Mouse (Mus musculus) midbrain, embryonic 11.5 days (tissue): Measurements from ENCODE around the gene Mrgprg. TPM values are rescaled to one million over a fixed set of nuclear protein-coding genes. Genes with fewer than 3 reads are reported as not detected.

ENCODE experiments used
- ATAC-seq: fragments of 200-750 bp; cut with Nextera tagmentation; 2 replicates; pipeline ENCODE4 v1.8.0; 2017; ENCODE audit warnings: moderate TSS enrichment, moderate library complexity; ENCODE audit not compliant: low FRiP score
- DNase-seq: peaks from one replicate; pipeline ENCODE4 v3.0.0; 2015; ENCODE audit warnings: low spot score; ENCODE audit errors: missing footprints
- H3K27ac ChIP-seq: fragments of 300-500 bp; sonication (generic); 2 replicates; pipeline ENCODE4 v1.5.1; 2014; ENCODE audit warnings: low read depth, low read length
- H3K27me3 ChIP-seq: fragments of 300-500 bp; sonication (generic); 2 replicates; pipeline ENCODE4 v1.6.1; 2014; ENCODE audit warnings: mild to moderate bottlenecking, low read length, moderate library complexity, mixed read lengths; ENCODE audit not compliant: control insufficient read depth, insufficient read depth
- H3K36me3 ChIP-seq: fragments of 300-500 bp; sonication (generic); 2 replicates; pipeline ENCODE4 v1.6.1; 2014; ENCODE audit warnings: mild to moderate bottlenecking, low read length, moderate library complexity, mixed read lengths; ENCODE audit not compliant: control insufficient read depth, insufficient read depth
- H3K4me1 ChIP-seq: fragments of 300-500 bp; sonication (generic); 2 replicates; pipeline ENCODE4 v1.6.1; 2014; ENCODE audit warnings: low read length; ENCODE audit not compliant: control insufficient read depth, insufficient read depth
- H3K4me2 ChIP-seq: fragments of 300-500 bp; sonication (generic); 2 replicates; pipeline ENCODE4 v1.6.1; 2014; ENCODE audit warnings: mild to moderate bottlenecking, moderate library complexity
- H3K4me3 ChIP-seq: fragments of 300-500 bp; sonication (generic); 2 replicates; pipeline ENCODE4 v1.5.1; 2014; ENCODE audit warnings: low read depth, low read length
- H3K9ac ChIP-seq: fragments of 300-500 bp; sonication (generic); 2 replicates; pipeline ENCODE4 v1.6.1; 2014; ENCODE audit warnings: low read length
- H3K9me3 ChIP-seq: fragments of 300-500 bp; sonication (generic); 2 replicates; pipeline ENCODE4 v1.6.1; 2016; ENCODE audit warnings: low read length; ENCODE audit not compliant: control insufficient read depth
- WGBS: fragments of 180-500 bp; shearing (Covaris S2); extraction: QIAGEN DNeasy Blood & Tissue Kit; methylation state at CpG from one replicate; pipeline ENCODE4 v1.1.7; 2014; 5-methylcytosine and 5-hydroxymethylcytosine counted together
- polyA plus RNA-seq: library from polyadenylated mRNA; unstranded; fragments of >200 nt; fragmentation: Nextera tagmentation; extraction: Ambion mirVana; gene quantifications from 2 replicates; pipeline ENCODE4 v1.2.1, GENCODE M21; 2014

The Mrgprg gene
- polyA plus RNA-seq, 1 experiment from 2014 or later: not detected

DNA sequence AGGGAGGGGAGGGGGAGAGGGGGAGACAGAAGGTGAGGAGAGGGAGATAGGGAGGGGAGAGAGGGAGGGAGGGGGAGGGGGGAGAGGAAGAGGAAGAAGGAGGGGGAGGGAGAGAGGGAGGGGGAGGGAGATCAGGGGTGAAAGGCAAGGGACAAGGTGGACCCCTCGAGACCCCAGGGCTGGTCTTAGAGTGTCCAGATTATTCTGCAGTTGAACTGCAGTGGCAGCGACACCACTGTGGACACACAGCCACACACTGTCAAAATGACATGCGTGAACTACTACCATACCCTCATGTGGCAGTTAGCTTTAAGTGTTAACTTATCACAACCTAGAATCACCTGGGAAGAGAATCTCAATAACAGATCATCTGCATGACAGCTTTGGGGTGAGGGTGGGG is 17.7 kb downstream of the Mrgprg start:
- no peak overlapping the region for H3K4me2 ChIP-seq
- H3K4me1 ChIP-seq: peaks cover 6% of the 10 kb centered on the region
- no peak overlapping the region for H3K4me3 ChIP-seq
- DNase-seq (no peak), ATAC-seq (peak; percentile 33; the same call in 1 of the 2 replicates)
- H3K9ac ChIP-seq: no peak overlapping the region
- H3K36me3 ChIP-seq: no peaks in the 10 kb centered on the region
- H3K9me3 ChIP-seq: no peaks in the 10 kb centered on the region
- H3K27me3 ChIP-seq: no peaks in the 10 kb centered on the region
- 69% methylated on average over 3 of the region's 3 CpGs for WGBS
- no peak overlapping the region for H3K27ac ChIP-seq

DNA sequence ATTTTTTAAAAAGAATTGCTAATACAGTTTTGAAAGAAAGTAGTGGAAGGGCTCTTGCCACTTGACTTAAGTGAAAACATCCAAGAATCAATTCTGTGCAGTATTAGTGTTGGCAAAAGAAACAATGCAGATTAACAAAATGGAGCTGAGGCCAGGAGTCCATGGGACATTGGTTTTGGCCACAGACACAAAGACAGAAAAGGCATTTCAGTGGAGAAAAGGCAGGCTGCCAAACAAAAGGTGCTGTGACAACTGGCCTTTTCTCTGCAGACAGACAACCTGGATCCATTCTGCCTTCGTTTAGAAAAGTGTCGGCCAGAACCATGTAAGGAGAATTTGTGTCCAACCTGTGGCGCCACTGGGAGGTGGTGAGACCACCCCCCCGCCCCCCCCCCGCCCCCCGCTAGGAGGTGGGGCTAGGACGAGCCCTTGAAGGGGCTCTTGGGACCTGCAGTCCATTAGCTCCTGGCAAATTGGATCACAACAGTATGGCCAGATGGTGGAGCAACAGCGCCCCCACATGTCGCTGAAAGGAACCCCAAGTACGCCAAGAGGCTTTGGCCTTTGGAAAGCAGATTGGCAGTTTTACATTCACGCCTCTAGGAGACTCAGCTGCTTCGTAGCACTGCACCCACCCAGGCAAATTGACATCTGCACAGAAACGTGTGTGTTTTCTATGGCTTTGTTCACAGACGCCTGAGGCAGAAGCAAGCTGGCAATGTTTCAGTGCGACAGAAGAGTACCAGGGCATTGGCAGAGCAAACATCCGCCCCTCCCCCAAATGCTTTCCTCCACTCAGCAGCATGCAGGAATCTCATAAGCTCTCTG is 18.5 kb downstream of the Mrgprg start:
- ATAC-seq (peak; percentile 82), DNase-seq (peak; percentile 99)

DNA sequence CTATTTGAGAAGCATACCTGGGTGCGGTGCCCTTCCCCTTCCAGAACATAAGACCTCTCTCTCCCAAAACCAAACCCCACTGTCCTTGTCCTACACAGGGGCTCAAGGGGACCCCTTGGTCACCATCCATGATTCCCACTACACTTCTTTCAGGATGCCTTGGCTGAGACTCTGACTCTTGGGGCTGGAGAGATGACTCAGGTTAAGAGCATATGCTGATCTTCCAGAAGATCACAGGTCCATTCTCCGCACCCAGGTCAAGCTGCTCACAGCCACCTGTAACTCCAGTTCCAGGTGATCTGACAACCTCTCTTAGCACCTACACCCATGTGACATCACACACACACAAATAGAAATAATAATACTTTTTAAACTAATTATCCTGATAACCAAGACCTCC is 26.1 kb downstream of the Mrgprg start:
- Histone ChIP-seq H3K27ac (no peak overlapping the region), H3K27me3 (peaks cover 2% of the 10 kb centered on the region; the same call in 1 of the 2 replicates), H3K4me2 (peak overlapping the region; percentile 91), H3K9ac (peak overlapping the region; percentile 87), H3K9me3 (no peaks in the 10 kb centered on the region), H3K36me3 (no peaks in the 10 kb centered on the region), H3K4me1 (peaks cover 19% of the 10 kb centered on the region), H3K4me3 (peak overlapping the region; percentile 59)
- WGBS: 28% methylated on average over 2 of the region's 2 CpGs
- DNase-seq: no peak
- no peak; the same call in 1 of the 2 replicates for ATAC-seq

More for the DNA sequence above, 18.5 kb downstream of the Mrgprg start:
- H3K9me3 ChIP-seq: no peaks in the 10 kb centered on the region
- peak overlapping the region; percentile 32 for H3K4me2 ChIP-seq
- H3K4me1 ChIP-seq: peaks cover 6% of the 10 kb centered on the region
- no peak overlapping the region; the same call in 1 of the 2 replicates for H3K9ac ChIP-seq
- no peaks in the 10 kb centered on the region for H3K27me3 ChIP-seq
- no peak overlapping the region for H3K4me3 ChIP-seq
- H3K36me3 ChIP-seq: no peaks in the 10 kb centered on the region
- H3K27ac ChIP-seq: no peak overlapping the region
- 6% methylated on average over 12 of the region's 16 CpGs for WGBS

DNA sequence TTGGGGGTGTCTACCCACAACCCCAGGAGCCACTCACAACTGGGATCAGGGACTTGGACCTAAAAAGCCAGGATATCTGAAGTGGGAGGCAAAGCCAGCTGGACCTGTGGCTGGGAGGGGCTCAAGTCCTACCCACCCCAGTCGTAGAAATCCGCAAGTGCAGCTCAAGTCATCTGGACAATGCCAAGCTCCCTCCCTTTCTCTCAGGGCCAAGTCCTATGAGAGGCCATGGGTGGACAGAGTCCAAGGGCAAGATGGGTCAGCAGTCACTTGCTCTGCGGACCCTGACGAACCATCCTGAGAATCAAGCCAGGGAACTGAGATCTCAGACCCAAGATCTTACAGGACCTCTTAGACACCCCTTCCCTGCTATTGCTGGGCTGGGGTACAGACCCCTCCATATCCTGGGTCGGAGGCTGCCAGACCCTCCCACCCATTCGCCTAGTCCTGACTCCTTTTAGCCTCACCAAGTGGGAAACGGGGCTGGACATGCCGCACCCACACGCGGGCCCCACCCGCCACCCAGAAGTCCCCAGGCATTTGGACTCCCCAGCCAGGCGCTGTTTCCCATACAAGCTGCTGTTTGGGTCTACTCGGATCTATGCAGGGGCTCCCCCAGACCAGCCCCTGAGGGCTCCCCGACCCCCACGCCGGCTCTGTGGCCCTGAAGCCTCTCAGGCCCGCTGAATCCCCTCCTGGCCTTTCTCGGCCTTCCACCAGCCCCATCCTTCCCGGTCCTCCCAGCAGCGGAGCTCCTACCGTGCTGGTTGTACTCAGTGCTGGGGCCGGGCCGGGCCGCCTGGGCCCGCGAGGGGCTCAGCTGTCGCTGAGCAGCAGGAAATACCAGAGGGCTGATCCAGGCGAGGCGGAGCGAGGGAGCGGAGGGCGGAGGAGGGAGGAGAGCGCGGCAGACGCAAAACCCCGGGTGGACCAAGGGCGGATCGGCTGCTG is 27.0 kb downstream of the Mrgprg start:
- Histone ChIP-seq H3K9ac (peak overlapping the region; percentile 87), H3K4me2 (peak overlapping the region; percentile 91), H3K27me3 (peaks cover 2% of the 10 kb centered on the region; the same call in 1 of the 2 replicates), H3K36me3 (no peaks in the 10 kb centered on the region), H3K4me1 (peaks cover 19% of the 10 kb centered on the region), H3K4me3 (peak overlapping the region; percentile 59), H3K9me3 (no peaks in the 10 kb centered on the region), H3K27ac (peak overlapping the region; percentile 25; the same call in 1 of the 2 replicates)
- peak; percentile 96 for DNase-seq
- peak; percentile 94 for ATAC-seq
- under 1% methylated on average over 35 of the region's 38 CpGs for WGBS

DNA sequence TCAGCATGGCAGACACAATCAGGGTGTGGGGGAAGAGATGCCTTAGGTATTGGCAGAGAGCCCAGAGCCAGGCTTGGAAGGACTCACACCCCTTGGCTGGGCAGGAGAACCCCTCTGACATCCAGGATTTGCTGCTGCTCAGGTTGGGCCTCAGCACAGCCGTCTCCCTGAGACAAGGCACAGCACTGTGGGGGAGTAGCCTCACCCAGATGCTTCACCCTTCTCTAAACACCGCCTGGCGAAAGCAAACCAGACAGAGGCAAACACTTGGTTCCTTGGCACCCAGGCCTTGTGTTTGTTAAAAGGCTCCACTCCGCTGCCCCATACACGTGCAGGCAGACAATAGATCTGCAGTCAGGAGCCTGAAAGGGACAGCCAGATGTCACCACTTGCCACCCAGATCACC is 28.2 kb downstream of the Mrgprg start:
- 0 out of 2 replicates have a peak overlapping the region, but pooled peaks have one; percentile 59 for H3K4me3 ChIP-seq
- H3K27ac ChIP-seq: no peak overlapping the region; the same call in 1 of the 2 replicates
- ATAC-seq (no peak), DNase-seq (peak; percentile 86)
- peak overlapping the region; percentile 91 for H3K4me2 ChIP-seq
- peaks cover 2% of the 10 kb centered on the region; the same call in 1 of the 2 replicates for H3K27me3 ChIP-seq
- no peaks in the 10 kb centered on the region for H3K36me3 ChIP-seq
- 37% methylated on average over 5 of the region's 5 CpGs for WGBS
- H3K4me1 ChIP-seq: peaks cover 19% of the 10 kb centered on the region
- peak overlapping the region; percentile 87 for H3K9ac ChIP-seq
- no peaks in the 10 kb centered on the region for H3K9me3 ChIP-seq

DNA sequence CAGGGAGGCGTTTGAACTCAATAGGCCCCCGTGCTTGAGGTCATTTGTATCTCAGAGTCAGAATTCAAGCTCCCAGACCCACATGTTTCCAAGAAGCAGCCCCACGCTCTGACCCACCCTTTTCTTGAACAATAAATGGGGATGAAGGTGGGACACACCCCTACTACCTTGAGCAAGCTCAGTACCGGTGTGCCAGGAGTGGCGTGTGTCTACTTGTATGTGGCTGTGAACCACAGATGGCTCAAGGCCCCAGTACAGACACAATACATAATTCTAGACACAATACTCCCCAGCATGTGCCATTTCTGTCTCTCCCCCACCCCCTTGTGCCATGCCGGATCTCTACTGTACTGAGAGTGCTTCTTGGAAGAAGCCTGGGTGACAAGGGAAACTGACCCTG is 28.6 kb downstream of the Mrgprg start:
- Histone ChIP-seq H3K4me3 (no peak overlapping the region), H3K36me3 (no peaks in the 10 kb centered on the region), H3K4me2 (peak overlapping the region; percentile 91), H3K27me3 (peaks cover 2% of the 10 kb centered on the region; the same call in 1 of the 2 replicates), H3K9ac (peak overlapping the region; percentile 87), H3K4me1 (peaks cover 19% of the 10 kb centered on the region), H3K9me3 (no peaks in the 10 kb centered on the region), H3K27ac (no peak overlapping the region)
- DNase-seq (no peak), ATAC-seq (no peak)
- whole genome bisulfite sequencing: 83% methylated on average over 6 of the region's 6 CpGs

DNA sequence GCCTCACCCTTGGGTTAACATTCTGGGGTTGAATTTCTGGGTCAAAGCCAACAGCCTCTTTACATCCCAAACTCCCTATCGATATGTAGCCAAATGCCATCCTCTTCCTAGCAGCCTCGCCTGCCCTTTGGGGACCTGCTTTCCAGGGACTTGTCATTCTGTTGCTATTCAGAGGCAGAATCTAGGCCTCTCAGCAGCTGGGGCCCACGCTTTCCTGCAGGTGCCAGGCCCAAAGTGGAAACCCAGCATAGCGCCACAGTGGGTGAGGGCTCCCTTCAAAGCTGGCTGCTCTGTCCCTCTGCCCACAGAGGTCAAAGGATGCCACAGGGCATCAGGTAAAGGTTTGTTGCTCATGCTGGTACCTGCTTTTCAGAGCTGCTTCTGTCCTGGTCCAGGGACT is 33.0 kb downstream of the Mrgprg start:
- Histone ChIP-seq H3K4me2 (no peak overlapping the region), H3K27ac (no peak overlapping the region), H3K4me1 (peaks cover 3% of the 10 kb centered on the region), H3K27me3 (no peaks in the 10 kb centered on the region), H3K36me3 (no peaks in the 10 kb centered on the region), H3K4me3 (no peak overlapping the region), H3K9ac (no peak overlapping the region), H3K9me3 (no peaks in the 10 kb centered on the region)
- DNase-seq (no peak), ATAC-seq (no peak)
- WGBS: 90% methylated on average over 4 of the region's 4 CpGs

DNA sequence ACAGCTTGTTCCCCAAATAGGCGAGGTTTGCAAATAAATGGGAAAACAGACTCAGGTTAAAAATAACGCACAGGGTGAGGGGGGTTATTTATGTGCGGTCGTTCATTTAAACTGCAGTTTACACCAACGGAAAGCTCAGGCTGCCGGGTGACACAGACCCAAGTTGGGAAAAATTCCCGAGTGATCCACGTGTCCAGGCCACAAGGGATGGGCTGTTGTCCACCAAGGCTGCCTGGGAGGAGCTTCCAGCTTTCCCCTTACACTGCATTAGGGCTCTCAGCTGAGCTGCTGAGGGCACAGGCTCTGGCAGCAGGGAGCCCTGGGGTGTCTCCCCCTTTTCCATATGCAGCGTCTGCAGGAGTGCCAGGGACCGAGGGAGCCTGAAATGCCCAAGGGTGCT is 36.9 kb downstream of the Mrgprg start:
- WGBS: 82% methylated on average over 10 of the region's 10 CpGs
- Histone ChIP-seq H3K36me3 (no peaks in the 10 kb centered on the region), H3K4me2 (no peak overlapping the region), H3K27me3 (no peaks in the 10 kb centered on the region), H3K27ac (no peak overlapping the region), H3K9me3 (no peaks in the 10 kb centered on the region), H3K9ac (no peak overlapping the region), H3K4me1 (no peaks in the 10 kb centered on the region), H3K4me3 (no peak overlapping the region)
- no peak for ATAC-seq
- DNase-seq: no peak
